9 mouse cellular contexts compared by ENCODE assay signal in genomic region chr14:60250366-60250765, GRCm38 (mm10). TPM values are rescaled to one million over a fixed set of nuclear protein-coding genes. Genes with fewer than 3 reads are reported as not detected.
A peak's percentile ranks its signal among the peaks of the same experiment; 100 is the strongest.
DNase-seq lines count a peak whose midpoint lies in the region; ATAC-seq lines count a peak whose summit lies in the region.
"Had no signal": no experiment of that assay in that cellular context is flagged by ENCODE, and none has a peak within 500 bp of the region (broad histone marks: within the 10 kb centered on the region; RNA-seq: fewer than 3 reads in every experiment).

No protein-coding gene starts in this region.

- peak overlapping the region; percentile 95 for H3K4me3 ChIP-seq in heart, embryonic 10.5 days
- H3K4me3 ChIP-seq in forebrain, embryonic 12.5 days (replicated peaks), result peak overlapping the region; percentile 87
- H3K4me3 ChIP-seq in liver, embryonic 12.5 days, result peak overlapping the region; percentile 99

- H3K27me3 ChIP-seq in heart, embryonic 10.5 days (ENCODE audit: insufficient read depth, poor library complexity, severe bottlenecking), result no peaks in the 10 kb centered on the region
- no peaks in the 10 kb centered on the region for H3K27me3 ChIP-seq in forebrain, embryonic 12.5 days
- H3K27me3 ChIP-seq in liver, embryonic 12.5 days (replicated peaks), result no peaks in the 10 kb centered on the region

- no peak for DNase-seq in heart, embryonic 10.5 days (ENCODE audit: low spot score)
- no peak for DNase-seq in heart, postnatal 10 days
- peak; percentile 59 for DNase-seq in A20 (ENCODE audit: low read depth, low spot score)
- no peak for DNase-seq in right cerebral cortex, postnatal 36 days (ENCODE audit: low spot score in 2 of 2)
- no peak for DNase-seq in layer of hippocampus, postnatal 25 days (ENCODE audit: extremely low spot score in 1 of 2, low spot score in 1 of 2)
- DNase-seq in right cerebral cortex, adult 18-20 months, result no peak

- peaks cover 4% of the 10 kb centered on the region for H3K36me3 ChIP-seq in heart, embryonic 10.5 days
- H3K36me3 ChIP-seq in forebrain, embryonic 12.5 days (replicated peaks), result 0 out of 2 replicates have a peak, but pooled peaks cover under 1% of the 10 kb centered on the region
- peaks cover 22% of the 10 kb centered on the region for H3K36me3 ChIP-seq in liver, embryonic 12.5 days

- peak overlapping the region; percentile 93 for H3K9ac ChIP-seq in forebrain, embryonic 12.5 days
- H3K9ac ChIP-seq in liver, embryonic 12.5 days, result peak overlapping the region; percentile 97

- H3K4me1 ChIP-seq in heart, embryonic 10.5 days, result peaks cover 10% of the 10 kb centered on the region
- H3K4me1 ChIP-seq in forebrain, embryonic 12.5 days, result peaks cover 24% of the 10 kb centered on the region
- peaks cover 37% of the 10 kb centered on the region for H3K4me1 ChIP-seq in liver, embryonic 12.5 days

- peak overlapping the region; percentile 74 for H3K4me2 ChIP-seq in forebrain, embryonic 12.5 days
- H3K4me2 ChIP-seq in liver, embryonic 12.5 days, result peak overlapping the region; percentile 83

- 25% methylated on average over 8 of the region's 8 CpGs for WGBS in heart, embryonic 10.5 days
- 22% methylated on average over 8 of the region's 8 CpGs for WGBS in forebrain, embryonic 12.5 days
- 12% methylated on average over 8 of the region's 8 CpGs for WGBS in liver, embryonic 12.5 days (ENCODE audit: insufficient replicate concordance)

- ATAC-seq in forebrain, embryonic 12.5 days (ENCODE audit: low FRiP score), result no peak
- no peak for ATAC-seq in liver, embryonic 12.5 days

- H3K9me3 ChIP-seq in heart, embryonic 10.5 days, result no peaks in the 10 kb centered on the region
- H3K9me3 ChIP-seq in forebrain, embryonic 12.5 days, result no peaks in the 10 kb centered on the region
- no peaks in the 10 kb centered on the region for H3K9me3 ChIP-seq in liver, embryonic 12.5 days (replicated peaks)

- H3K27ac ChIP-seq in heart, embryonic 10.5 days, result peak overlapping the region; percentile 97; the same call in 1 of the 2 replicates
- H3K27ac ChIP-seq in forebrain, embryonic 12.5 days, result no peak overlapping the region
- peak overlapping the region; percentile 39 for H3K27ac ChIP-seq in liver, embryonic 12.5 days

- intact Hi-C loops in heart, postnatal 10 days (cut with DNase I), result loop anchor here (5.0 kb wide), 1 partner anchor 52 kb away; no protein-coding TSS in a partner anchor

RNA-seq across cellular contexts. Expression of gene Nupl1, which starts 0.9 kb away (rescaled TPM):
- polyA plus RNA-seq in heart, embryonic 10.5 days (2016; fragmentation: Nextera tagmentation; extraction: Ambion mirVana), result 0.07 TPM in 1 of 2 replicates, not detected in the other
- not detected for total RNA-seq in heart, postnatal 10 days (2021)
- polyA plus RNA-seq in forebrain, embryonic 12.5 days (2016; fragmentation: Nextera tagmentation; extraction: Ambion mirVana), result 0.06 TPM in 1 of 2 replicates, not detected in the other
- polyA plus RNA-seq in liver, embryonic 12.5 days (2016; fragmentation: Nextera tagmentation; extraction: Ambion mirVana), result not detected in 2 replicates
- under 1 TPM in 1 of 2 experiments, not detected in 1; 0.12 TPM for total RNA-seq in layer of hippocampus, postnatal 25 days (2021)
- polyA plus RNA-seq: large intestine, adult 2 months had no signal

RNA-seq across cellular contexts. Expression of gene Gm49336, which starts 0.9 kb away (rescaled TPM):
- 44.7 and 50.3 TPM in 2 replicates for polyA plus RNA-seq in heart, embryonic 10.5 days (2016; fragmentation: Nextera tagmentation; extraction: Ambion mirVana)
- total RNA-seq in heart, postnatal 10 days (2021), result 10 to 100 TPM; 41.8 to 43.0 TPM
- polyA plus RNA-seq in forebrain, embryonic 12.5 days (2016; fragmentation: Nextera tagmentation; extraction: Ambion mirVana), result 72.1 and 77.1 TPM in 2 replicates
- polyA plus RNA-seq in liver, embryonic 12.5 days (2016; fragmentation: Nextera tagmentation; extraction: Ambion mirVana), result 50.9 and 53.1 TPM in 2 replicates
- 10 to 100 TPM; 66.7 to 71.0 TPM for total RNA-seq in layer of hippocampus, postnatal 25 days (2021)

RNA-seq across cellular contexts. Expression of gene Mtmr6, which starts 14.7 kb away (rescaled TPM):
- 22.4 and 28.4 TPM in 2 replicates for polyA plus RNA-seq in heart, embryonic 10.5 days (2016; fragmentation: Nextera tagmentation; extraction: Ambion mirVana)
- 10 to 100 TPM; 31.7 to 32.0 TPM for total RNA-seq in heart, postnatal 10 days (2021)
- polyA plus RNA-seq in forebrain, embryonic 12.5 days (2016; fragmentation: Nextera tagmentation; extraction: Ambion mirVana), result 54.1 and 60.7 TPM in 2 replicates
- 16.7 and 17.9 TPM in 2 replicates for polyA plus RNA-seq in liver, embryonic 12.5 days (2016; fragmentation: Nextera tagmentation; extraction: Ambion mirVana)
- total RNA-seq in layer of hippocampus, postnatal 25 days (2021), result 100 to 1,000 TPM; 100 to 104 TPM

RNA-seq across cellular contexts. Expression of gene Atp8a2, which starts 53.4 kb away (rescaled TPM):
- 6.9 and 8.0 TPM in 2 replicates for polyA plus RNA-seq in heart, embryonic 10.5 days (2016; fragmentation: Nextera tagmentation; extraction: Ambion mirVana)
- total RNA-seq in heart, postnatal 10 days (2021), result 1 to 10 TPM; 4.0 to 5.8 TPM
- 13.3 and 14.1 TPM in 2 replicates for polyA plus RNA-seq in forebrain, embryonic 12.5 days (2016; fragmentation: Nextera tagmentation; extraction: Ambion mirVana)
- 2.0 and 3.3 TPM in 2 replicates for polyA plus RNA-seq in liver, embryonic 12.5 days (2016; fragmentation: Nextera tagmentation; extraction: Ambion mirVana)
- 10 to 100 TPM; 40.5 to 45.1 TPM for total RNA-seq in layer of hippocampus, postnatal 25 days (2021)
